Mouse (Mus musculus) left cerebral cortex, postnatal 25 days (tissue): ENCODE measurements around the gene Xpnpep1. TPM values are rescaled to one million over a fixed set of nuclear protein-coding genes. Genes with fewer than 3 reads are reported as not detected.

Experiments used
- DNase-seq, 2 experiments: peaks; one replicate each; pipeline ENCODE4 v3.0.0; 2022; ENCODE audit warnings: low spot score in 2 of 2, mixed read lengths in 1 of 2
- intact Hi-C: fragments of 180-260 bp; cut with DNase I; formaldehyde crosslinking; loops from one replicate; pipeline ENCODE4 v1.15.1; 2025
- total RNA-seq, 2 experiments: library from RNA; stranded (reverse); gene quantifications; 2 replicates each; pipeline ENCODE4 v1.2.3; 2021

Xpnpep1 gene
- total RNA-seq = 10 to 100 TPM; 75.4 TPM

DNA sequence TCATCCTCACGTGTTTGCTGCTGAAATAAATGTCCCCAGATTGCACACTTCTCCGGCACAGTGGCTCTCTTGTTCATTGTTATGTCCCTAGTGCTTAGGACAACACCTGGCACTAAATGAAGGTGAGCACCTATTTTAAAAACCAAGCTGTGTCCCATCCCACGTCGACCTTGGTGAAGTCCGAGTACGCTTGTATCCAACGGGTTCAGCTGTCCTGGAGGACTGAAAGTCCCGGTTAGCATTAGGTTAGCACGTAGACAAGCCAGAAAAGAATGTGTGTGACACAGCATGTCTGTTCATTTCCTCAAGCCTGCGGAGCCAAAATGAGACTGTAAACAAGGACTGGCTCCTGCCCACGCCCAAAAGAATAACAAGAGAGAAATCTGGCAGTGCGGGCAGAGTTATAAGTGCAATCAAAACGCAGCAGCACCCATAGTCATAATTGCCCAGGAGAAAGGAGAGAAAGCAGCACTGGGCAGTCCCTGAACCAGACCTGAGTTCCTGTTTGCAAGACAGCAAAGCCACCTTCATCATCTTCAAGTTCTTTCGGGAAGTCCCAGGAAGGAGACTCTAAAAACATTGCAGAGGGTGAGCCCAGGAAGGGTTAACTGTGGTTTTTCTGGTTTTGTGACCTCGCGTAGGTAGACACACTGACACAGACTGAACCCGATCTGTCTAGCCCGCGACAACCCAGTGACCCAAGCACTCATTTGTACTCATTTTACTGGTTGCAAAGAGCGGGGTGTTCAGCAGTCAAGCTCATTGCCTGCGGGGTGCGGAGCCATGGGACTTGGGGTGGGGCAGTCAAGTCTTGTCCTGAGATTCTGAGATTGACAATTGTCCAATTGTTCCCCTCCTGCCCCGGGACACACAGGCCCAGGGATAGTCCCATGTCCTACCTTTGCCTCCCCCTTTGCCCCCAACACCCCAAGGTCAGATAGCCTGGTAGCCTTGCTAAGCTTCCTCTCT, at the start of gene Xpnpep1:
Xpnpep1 (minus strand) TSS at position 51 of the 969 bp plus-strand sequence.
- peak in 1 of 2 experiments; percentile 66 for DNase-seq
- intact Hi-C loops = no loop called here

DNA sequence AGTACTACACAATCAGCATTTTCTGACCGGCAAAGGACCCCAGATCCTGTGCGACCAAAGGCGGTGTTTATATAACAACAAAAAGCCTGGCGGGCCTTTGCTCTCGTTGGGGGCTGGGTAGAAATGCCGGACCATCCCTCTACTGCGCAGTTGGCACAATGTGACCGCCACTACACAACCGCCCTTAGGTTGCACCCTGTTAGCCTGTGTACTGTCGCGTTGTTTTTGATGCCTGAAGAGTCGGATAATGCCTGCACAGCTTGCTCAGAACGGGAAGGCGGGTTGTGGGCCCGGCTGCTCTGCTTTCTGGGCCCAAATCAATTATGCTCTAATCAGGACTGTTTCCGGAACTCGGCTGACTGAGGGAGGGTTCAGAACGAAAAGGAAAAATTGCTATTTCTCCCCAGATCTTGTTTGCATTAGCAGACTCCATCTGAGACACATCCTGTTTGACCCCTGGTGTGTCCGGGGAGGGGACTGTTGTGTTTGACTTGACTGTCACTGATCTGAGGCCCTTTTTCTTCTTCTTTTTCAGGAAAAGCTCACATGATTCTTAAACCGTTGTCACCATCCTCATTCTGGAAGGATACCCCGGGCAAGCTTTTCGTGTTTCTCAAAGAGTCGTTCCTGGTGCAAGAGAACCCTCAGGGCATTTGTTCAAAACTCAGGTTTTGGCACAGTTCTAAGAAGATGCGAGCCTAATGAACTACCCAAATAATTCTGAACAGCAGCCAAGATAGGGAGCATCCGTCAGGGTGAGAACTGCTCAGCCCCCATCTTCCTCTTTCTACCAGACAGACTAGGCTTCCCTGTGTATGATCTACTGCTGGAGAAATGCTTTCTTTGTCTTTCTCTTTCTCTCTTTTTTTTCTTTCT, 47.5 kb upstream of the Xpnpep1 start:
- no peak for DNase-seq

DNA sequence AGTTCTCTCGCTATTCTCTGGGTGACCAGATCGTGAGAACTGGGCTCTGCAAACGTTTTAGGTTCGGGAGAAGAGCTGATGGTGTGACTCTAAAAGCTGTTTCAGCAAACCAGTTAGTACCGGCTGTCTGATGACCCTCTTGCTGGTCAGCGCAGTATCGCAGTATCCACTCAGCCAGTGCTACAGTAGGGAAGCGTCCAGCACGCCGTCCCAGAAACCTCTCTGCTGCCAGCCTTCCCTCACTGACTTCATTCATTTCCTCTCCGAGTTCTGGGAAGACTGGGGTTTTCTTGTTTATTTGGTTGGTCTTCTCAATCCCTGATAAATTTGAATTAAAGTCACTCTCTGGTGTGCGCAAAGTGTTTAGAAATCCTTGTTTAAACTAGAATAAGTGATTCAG, 46.8 kb upstream of the Xpnpep1 start:
- DNase-seq = no peak
- intact Hi-C loops = no loop called here

More for the DNA sequence above, 47.5 kb upstream of the Xpnpep1 start:
- intact Hi-C loops = no loop called here

DNA sequence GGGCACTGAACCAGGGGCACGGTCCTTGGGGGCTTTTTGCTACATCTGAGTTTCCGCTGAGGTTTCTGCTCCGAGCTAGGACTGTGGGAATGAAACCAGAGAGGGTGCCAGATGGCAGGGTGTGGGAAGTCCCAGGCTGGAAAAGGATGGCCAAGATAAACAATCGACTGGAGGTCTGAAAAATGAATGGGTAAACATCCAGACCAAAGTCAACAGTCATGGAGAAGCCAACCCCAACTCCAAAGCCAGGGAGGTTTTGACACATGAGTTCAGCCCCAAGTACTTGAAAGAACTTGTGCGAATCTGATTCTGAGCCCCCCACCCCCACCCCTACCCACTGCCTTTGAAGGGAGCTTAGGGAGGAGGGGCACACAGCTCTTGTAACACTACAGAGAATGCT, 44.7 kb upstream of the Xpnpep1 start:
- no peak for DNase-seq
- intact Hi-C loops = no loop called here

DNA sequence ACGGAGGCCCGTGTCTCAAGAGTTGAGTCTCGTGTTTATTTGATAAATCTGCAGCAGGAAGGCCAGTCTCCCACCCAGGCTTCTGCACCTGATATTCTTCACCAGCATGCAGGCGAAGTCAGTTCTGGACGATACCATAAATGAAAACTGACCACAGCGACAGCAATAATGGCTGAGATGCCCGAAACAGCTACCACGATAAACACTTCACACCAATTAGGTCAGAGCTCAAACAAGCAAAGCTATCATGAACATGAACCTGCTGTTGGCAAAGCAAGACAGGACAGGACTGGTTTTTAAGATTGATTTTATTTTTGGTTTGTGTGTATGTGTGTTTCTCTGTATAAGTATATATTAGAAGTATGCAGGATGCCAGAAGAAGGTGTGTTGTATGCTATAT, 42.8 kb upstream of the Xpnpep1 start:
- DNase-seq = no peak
- intact Hi-C loops = no loop called here

DNA sequence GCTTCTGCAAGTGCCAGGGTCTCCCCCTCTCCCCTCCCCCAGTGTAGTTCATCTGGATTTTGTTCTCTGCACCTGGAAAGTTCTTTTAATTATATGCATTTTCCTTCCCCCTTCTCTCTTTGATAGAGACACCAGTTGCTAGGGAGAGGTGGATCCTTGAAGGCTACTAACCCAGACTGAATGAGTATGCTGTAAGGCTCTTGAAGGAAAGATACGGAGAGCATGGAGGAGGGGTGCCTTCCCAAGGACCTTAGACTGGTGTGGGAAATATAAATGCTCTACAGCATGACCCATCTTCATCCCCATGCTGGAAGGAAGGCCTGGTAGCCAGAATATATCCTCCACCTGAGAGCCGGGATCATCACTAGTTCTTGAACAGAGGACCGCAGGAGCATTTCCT, 41.3 kb upstream of the Xpnpep1 start:
- no peak for DNase-seq
- intact Hi-C loops = no loop called here

GRCm38 (mm10) chr19:53080921-53081320, 40.9 kb upstream of the Xpnpep1 start:
- DNase-seq = no peak
- intact Hi-C loops = no loop called here

- intact Hi-C loops = no loop called here
- DNase-seq = no peak
Observed at GRCm38 (mm10) chr19:53080487-53080886, 40.5 kb upstream of the Xpnpep1 start.

DNA sequence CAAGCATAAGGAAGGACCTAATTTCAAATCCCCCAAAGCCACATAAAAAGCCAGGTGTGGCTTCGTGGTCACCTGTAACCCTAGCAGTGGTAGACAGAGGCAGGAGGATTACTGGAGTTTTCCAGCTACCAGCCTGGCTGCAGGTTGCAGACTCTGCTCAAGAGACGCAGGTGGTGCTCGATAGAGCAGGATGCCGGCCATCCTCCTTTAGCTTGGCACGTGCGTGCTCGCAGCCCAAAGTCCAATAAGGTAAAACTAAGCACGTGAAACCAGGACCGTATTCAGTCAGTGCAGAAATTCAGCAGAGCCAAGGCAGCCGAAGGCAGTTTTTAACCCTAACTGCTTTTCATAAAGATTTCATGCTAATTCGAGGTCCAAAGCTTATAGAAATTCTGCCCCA, 40.0 kb upstream of the Xpnpep1 start:
- intact Hi-C loops = no loop called here
- DNase-seq = no peak

DNA sequence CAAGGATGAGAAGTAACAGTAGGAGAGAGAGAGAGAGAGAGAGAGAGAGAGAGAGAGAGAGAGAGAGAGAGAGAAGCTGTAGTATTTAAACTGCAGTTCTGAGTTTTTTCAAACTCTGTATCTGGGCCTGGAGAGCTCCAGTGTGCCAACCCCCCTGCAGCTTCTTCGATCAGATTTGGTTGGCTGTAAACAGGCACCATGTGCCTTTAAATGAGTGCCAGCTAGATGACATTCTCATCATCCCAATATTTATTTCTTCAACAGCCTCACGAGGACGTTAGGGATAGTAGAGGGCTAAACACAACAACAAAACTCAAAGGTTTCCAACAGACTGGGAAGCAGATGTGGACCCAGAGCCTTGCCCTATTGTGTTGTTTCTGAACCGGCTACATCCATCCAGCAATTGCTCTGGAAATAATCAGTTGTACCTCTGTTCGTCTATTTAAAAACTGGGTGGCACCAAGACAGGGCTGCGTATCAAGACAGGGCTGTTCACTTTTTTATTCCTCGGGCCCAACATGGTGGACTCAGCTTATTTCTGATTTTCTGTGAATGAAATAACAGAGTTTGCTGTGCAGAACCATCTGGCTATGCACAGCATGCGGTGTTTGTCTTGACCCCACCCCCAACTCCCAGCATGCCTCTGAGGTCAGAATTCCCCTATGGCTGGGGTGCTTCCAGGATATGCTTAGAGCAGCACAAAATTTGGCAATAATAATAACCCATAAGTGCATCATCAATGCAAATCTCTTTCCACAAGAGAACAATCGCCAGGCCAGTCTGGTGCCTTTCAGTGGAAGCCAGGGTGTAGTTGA, 38.5 kb upstream of the Xpnpep1 start:
- DNase-seq = no peak
- intact Hi-C loops = no loop called here

DNA sequence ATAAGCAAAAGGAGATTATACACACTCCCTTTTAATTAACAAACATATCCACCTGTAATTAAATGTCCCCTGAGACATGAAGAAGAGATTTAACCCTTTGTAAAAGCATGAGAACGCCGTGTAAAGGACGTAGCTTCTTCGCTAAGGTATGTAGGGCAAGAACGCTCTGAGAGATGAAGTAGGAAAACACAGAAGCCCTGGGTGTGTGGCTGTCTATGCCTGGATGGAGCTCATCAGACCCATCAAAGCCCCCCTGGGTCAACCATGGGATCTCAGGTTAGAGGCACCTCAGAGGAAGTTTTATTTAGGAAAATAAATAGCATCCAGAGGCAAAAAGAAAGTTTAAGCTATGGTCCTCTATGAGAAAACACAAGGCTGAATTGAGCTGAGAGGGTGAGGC, 37.3 kb upstream of the Xpnpep1 start:
- DNase-seq = no peak
- intact Hi-C loops = loop anchor here (2.0 kb wide), 1 partner anchor 64 kb away; the partner anchor contains the start of gene Add3

DNA sequence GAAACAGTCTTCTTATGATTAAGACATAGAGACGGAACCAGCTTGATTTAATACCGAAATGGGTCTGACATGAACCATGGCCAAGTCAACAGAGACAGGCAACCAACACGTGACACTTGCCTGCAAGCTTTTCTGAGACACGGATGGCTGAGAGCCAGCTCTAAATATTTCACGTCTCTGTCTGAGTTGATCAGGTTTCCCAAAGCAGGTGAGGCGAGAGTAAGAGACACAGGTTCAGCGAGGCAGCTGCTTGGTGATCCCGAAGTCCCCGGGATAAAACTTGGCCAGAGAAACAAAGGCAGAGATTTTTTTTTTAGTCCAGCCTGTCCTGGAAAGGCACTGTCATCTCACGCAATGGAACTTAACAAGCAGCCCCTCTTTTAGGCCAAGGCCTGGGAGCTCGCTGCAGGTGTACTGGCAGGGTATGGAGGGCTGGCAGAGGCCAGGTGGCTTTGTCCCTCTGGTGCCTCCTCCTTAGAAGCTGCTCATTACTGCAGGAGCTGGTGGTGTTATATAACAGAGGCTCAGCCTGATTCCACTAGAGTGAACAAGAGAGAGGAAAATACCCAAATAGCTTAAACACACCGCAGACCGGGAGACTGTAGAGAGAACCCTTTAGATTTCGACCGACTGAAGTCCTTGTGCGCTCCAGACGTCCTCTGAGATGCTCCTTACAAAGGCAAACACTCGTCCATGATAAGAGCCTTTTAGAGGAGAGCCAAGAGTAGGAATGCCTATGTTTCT, 36.4 kb upstream of the Xpnpep1 start:
- intact Hi-C loops = loop anchor here (2.0 kb wide), 1 partner anchor 64 kb away; the partner anchor contains the start of gene Add3
- peak; percentile 60 to 80 for DNase-seq

DNA sequence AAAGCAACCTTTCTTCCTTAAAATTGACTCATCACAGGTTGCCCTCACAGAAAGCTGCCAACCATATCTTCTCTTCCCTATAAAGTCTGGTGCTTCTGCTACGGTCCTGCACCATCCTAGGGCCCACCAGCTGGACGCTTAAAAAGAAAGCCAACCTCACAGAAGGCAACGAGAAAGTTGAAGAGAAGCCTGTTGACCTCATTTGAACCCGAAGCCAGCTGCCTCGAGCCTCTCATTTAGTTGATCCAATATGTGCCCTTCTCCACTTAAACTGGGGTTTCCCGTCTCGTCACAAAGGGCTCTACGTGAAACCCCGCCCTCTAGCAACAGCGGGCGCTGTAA, 35.9 kb upstream of the Xpnpep1 start:
- intact Hi-C loops = loop anchor here (2.0 kb wide), 1 partner anchor 65 kb away; the partner anchor contains the start of gene Add3

GRCm38 (mm10) chr19:53074899-53075722, 35.1 kb upstream of the Xpnpep1 start:
- DNase-seq = no peak
- intact Hi-C loops = no loop called here

More for the DNA sequence above, 35.9 kb upstream of the Xpnpep1 start:
- no peak for DNase-seq

DNA sequence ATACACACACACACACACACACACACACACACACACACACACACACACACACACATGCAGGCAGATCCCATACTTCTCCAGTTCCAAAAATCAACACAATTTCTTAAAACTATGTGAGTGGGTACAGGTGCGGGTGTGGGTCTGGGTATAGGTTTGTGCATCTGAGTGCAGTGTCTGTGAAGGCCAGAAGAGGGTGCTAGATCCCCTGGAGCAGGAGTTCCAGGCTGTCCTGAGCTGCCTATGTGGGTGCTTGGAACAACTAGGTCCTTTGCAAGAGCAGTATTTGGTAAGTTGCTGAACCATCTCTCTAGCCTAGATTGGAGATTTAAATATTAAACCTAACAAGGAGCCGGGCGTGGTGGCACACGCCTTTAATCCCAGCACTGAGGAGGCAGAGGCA, 33.5 kb upstream of the Xpnpep1 start:
- no peak for DNase-seq
- intact Hi-C loops = no loop called here

- intact Hi-C loops = no loop called here
- DNase-seq = no peak
Observed at GRCm38 (mm10) chr19:53072406-53072805, 32.4 kb upstream of the Xpnpep1 start.

- DNase-seq = peak in 1 of 2 experiments; percentile 16
- intact Hi-C loops = no loop called here
Observed at GRCm38 (mm10) chr19:53071651-53072050, 31.6 kb upstream of the Xpnpep1 start.

- no peak for DNase-seq
- intact Hi-C loops = no loop called here
Observed at GRCm38 (mm10) chr19:53070870-53071269, 30.9 kb upstream of the Xpnpep1 start.
